Mouse (Mus musculus): ENCODE measurements at regions not wholly inside any gene's neighbourhood (a gene's known extent, or its start where the extent isn't known, plus 50 kb on each side); places are given as distances from the start of the nearest gene placed in this dataset.
A peak's percentile ranks its signal among the peaks of the same experiment; 100 is the strongest.

- no peak for DNase-seq (ENCODE audit: low spot score in 2 of 2)
These were observed 141.1 kb upstream of the Gli2 start for GRCm38 (mm10) chr1:119194533-119194932.

- DNase-seq (ENCODE audit: low spot score in 2 of 2), result no peak
These were observed 137.8 kb upstream of the Gli2 start for GRCm38 (mm10) chr1:119191177-119191576.

DNA sequence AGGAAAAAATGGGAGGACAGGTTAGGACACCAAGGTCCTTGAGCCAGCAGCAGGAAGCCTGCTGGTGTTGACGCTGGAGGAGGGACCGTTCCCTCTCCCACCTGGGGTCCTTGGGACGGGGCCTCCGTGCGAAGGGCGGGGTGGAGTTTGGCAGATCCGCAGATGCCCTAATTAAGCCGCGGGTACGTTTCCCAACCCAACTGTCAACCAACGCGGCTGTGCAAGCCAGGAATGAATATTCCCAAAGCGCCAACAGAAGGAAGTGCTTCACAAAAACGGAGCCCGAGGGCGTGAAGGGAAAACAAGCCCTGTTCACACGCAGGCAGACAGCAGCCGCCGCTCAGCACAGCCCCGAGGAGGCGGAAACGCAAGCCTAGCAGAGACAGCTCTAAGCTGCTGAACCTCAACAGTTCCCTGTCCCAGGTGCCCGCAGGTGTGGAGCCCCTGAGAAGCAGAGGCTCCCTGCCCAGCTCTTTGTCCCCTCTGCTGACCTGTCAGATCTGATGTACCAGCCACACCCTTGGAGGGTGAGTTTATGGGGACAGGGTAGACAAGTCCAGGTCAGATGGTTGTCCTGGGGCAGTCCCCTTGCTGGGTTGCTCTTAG is 136.1 kb upstream of the Gli2 start:
- DNase-seq (ENCODE audit: low spot score in 2 of 2), result peak; percentile 66 to 76

DNA sequence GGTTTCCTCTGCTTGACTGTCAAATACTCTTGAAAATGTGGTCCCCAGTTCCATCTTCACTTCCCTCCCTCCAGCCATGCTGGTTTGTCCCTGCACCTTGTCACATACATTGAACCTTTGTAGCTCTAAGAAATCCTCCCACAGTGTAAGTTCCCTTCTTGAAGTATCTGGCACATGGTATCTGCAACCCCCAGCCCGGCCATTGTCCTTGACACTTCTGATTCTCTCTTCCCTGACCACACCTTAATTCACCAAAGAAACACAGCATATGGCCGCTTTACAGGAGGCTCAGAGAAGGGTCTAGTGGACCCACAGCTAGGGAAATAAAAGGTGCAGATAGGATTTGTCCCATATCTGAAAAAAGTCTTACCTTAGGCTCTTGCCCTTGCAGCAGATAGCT is 133.9 kb upstream of the Gli2 start:
- no peak for DNase-seq (ENCODE audit: low spot score in 2 of 2)

GRCm38 (mm10) chr1:119186856-119187255 is 133.4 kb upstream of the Gli2 start:
- DNase-seq (ENCODE audit: low spot score in 2 of 2), result no peak

DNA sequence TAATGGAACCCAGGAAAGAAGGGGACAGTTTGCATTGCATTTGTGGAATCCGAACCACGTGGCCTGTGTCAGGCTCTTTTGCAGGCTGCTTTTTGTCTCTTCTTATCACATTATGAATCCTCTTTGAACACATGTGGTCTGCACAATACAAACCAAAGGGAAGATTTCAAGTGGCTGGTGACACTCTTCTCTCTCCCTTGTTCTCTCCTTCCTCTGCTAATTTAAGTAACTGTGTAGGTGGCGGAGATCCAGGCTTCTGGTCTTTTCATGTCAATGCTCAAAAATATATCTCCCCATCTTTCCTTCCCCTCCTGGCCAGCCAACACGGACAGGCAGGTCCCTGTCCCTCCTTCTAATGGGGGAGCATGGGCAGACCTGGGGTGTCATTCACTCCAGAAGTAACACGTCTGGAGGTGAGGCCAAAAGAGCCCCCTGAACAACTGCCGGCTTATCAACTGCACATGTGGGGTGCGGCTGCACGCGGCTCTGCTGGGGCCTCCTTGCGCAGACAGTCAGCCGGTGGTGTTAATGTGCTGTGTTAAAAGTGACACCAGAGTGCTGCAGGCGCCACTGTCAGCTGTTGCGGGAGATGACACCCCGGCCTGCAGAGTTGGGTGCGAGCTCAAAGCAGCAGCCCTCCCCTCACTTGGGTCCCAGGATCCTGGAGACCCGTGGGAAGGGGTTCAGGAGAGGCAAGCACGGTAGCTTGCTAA is 130.3 kb upstream of the Gli2 start:
- no peak for DNase-seq (ENCODE audit: low spot score in 2 of 2)

DNA sequence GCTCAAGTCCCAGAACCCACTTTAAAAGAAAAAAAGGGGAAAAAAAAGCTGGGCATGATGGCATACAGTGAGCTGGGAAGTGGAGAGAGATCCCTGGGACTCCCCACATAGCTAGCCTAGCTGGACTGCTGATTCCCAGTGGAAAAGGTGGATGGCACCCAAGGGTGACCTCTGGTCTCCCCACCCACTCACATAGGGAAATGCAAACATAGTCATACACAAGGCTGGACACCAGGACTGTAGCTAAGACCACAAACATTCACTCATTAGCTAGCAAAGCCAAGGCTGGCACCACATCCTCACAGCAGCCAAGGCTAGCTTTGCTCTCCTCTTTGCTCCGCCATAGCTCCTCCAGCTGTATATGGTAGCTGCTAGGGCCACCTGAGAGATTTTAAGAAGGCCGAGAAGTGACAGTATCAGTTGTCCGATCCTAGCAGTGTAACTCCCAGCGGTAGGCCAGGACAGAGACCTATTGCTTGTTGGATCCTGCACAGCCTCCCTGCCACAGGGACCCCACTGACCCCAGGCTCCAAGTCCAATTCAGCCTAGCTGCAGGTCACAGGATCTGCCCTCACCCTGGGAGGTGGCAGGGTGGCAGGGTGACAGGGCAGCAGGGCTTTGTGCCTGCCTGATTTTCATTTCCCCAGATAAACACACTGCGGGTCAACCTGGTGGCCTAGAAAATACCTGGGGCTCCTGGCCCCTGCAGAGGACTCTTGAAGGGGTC is 119.8 kb upstream of the Gli2 start:
- no peak for DNase-seq (ENCODE audit: low spot score in 2 of 2)

- no peak for DNase-seq (ENCODE audit: low spot score in 2 of 2)
These were observed 114.0 kb upstream of the Gli2 start for GRCm38 (mm10) chr1:119167443-119167842.

DNA sequence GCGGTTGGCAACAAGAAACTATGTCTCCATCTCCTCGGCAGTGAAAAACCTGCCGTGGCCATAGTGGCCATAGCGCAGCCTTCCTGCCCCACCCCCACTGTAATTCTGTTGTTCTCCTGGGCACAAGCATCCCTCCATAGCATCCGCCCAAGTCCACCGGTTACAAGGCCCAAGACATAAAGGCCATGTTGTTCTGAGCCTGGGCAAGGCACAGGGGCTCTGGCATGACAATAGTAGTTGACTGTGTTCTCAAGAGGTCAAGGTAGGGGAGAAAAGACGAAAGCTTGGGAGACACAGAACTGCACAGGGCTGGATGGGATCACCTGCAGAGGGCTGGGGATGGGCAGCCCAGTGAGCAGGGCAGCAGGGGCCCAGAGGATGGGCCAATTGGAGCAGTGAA is 112.9 kb upstream of the Gli2 start:
- no peak for DNase-seq (ENCODE audit: low spot score in 2 of 2)

DNA sequence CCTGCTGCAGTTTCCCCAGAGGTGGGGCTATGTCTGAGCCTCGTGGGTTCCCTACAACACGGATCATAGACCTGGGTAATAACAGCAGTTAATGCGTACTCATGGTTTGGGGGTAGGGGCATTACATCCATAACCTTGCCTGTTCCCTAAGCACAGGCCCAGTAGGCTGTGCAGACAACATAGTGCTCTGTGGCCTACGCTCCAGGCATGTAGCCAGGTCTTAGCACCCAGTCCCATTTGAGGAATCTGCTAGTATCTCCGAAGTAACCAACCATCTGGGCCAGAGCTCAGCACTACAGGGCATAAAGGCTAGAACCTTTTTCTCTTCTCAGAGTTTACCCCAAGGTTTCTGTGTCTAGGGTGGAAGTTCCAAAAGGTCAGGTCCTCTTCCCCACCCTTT is 111.4 kb upstream of the Gli2 start:
- DNase-seq (ENCODE audit: low spot score in 2 of 2), result no peak

DNA sequence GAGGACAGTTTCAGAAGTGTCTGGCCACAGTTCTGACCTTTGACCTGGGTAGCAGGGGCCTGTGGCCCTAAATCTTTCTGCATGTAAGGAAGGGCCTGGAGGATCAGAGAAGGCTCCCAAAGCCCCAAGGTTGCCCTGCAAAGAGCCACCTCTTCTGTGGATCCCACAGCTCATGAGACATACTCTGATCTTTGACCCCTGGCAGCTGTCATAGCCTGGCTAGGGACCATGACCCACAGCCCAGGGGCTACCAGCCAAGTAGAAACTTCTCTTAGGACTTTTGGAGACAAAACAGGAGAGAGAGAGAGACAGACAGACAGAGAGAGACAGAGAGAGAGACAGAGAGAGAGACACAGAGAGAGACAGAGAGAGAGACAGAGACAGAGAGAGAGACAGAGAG is 110.4 kb upstream of the Gli2 start:
- no peak for DNase-seq (ENCODE audit: low spot score in 2 of 2)

DNA sequence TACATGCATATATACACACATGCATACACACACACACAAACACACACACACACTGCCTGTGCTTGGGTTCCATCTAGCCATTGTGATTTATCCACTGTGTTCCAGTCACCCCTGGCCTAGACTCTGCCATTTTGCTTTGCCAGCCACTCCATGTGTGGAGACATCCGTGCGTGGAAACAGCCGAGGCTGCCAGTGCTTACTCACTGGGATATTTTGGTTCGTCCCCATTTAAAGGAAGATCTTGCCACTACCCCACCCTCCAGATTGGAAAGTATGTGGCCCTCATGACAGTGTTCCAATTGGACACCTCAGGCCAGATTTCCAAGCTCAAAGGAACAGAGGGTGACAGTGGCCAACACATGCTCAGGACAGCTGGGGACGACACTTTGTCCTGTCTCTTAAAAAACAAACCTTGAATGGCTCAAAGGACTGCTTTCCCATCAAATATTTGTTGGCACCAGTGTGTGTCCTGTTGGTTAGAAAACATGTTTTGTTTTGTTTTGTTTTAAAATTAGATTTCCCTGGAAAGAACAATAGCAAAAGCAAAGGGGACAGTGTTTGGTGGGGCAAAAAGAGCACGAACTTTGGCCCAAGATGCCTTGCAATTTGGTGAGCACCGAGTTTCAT is 109.8 kb upstream of the Gli2 start:
- DNase-seq (ENCODE audit: low spot score in 2 of 2), result no peak

DNA sequence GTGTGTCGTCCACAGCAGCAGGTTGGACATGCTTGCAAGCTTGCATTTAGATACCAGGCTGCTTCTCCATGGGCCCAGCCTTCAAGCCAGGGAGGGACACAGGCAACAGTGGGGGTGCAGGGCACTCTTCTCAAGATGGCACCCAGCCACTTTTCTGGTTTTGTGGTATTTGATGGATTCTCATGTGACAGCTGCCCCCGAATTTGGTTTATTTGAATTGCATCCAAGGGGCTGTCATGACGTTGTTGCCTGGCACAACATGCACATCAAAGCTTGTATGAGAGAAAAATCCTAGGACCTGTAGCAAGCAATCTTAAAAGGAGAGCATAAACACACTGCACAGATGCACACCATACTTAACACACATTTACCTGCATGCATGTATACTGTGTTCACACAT is 108.3 kb upstream of the Gli2 start:
- DNase-seq (ENCODE audit: low spot score in 2 of 2), result no peak

DNA sequence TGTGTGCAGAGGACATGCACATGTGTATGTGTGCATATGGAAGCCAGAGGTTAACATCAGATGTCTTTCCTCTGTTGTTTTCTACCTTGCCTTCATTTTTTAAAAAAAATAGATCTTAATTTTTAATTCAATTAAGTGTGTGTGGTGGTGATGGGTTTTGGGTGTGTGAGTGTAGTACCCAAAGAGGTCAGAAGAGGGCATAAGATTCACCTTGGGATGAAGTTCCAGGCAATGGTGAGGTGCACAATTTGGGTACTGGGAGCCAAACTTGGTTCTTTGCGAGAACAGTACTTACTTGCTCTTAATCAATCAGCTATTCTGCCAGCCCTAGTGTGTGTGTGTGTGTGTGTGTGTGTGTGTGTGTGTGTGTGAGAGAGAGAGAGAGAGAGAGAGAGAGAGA is 106.9 kb upstream of the Gli2 start:
- DNase-seq (ENCODE audit: low spot score in 2 of 2), result no peak

DNA sequence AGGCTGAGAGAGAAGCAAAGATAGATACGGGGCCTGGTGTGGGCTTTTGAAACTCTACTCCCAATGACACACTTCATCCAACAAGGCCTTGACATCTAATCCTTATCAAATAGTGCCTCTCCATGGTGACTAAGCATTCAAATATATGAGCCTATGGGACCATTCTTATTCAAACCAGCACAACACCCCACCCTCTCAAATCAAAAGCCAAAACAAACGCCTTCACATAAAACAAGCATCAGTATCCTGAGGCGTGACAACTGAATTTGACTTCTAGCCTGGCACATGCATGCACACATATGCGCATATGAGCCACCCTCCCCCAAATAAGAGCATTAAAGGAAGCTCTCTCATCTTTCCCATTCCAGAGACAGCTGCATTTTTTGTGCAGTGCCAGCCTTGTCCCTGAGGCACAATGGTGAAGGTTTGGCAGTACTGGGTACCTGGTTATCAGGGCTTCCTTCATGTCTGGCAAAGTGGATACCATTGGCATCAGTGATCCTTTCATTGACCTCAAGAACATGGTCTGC is 103.8 kb upstream of the Gli2 start:
- no peak for DNase-seq (ENCODE audit: low spot score in 2 of 2)

DNA sequence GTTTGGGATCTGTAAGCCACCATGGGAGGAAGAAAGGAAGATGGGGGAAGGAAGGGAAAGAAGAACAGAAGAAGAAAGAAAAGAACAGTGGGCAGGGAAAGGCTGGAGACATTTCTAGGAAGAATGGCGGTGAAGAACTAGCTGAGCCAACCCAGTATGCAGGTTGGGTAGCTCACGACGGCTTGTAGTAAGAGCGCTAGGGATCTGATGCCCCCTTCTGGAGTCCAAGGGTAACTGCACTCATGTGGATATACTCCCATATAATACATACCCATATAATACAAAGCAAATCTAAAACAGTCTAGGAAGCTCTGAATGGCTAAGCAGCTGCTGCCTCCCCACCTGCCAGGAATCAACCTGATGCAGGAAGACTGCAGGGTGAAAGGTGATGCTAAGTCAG is 100.2 kb upstream of the Gli2 start:
- no peak for DNase-seq (ENCODE audit: low spot score in 2 of 2)

GRCm38 (mm10) chr1:119152776-119153175 is 99.4 kb upstream of the Gli2 start:
- no peak for DNase-seq (ENCODE audit: low spot score in 2 of 2)

DNA sequence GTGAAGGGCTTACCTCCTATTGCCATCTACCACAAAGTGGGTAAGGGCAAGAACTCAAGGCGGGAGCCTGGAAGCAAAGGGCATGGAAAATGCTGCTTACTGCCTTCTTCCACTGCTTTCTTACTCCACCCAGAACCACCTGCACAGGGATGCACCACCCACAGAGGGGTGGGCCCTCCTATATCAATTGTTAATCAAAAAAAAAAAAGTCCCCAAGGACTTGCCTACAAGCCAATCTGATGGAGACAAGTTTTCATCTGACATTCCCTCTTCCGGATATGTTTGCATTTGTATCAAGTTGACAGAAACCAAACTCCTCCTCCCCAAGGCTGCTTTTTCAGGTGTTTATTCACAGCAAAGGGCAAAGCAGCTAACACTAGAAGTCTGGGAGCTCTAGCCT is 94.1 kb upstream of the Gli2 start:
- DNase-seq (ENCODE audit: low spot score in 2 of 2), result no peak

DNA sequence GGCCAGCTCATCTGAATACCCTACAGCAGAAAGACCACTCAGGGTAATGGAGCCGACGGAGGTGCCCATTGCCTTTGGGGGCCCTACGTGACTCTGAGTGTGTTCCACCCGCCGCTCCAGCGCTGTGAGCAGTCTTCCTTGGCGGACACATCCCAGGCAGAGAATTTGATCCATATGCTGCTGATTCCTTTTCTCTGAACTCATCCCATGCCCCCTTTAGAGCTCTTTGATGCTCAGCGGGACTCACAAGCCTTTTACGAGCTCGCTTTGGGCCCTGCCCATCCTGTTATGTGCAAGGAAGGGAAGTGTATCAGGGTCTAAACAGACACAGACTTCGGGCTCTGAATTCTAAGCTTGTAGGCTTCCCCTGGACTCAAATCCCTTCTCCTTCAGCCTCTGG is 90.4 kb upstream of the Gli2 start:
- no peak for DNase-seq (ENCODE audit: low spot score in 2 of 2)

- DNase-seq (ENCODE audit: low spot score in 2 of 2), result no peak
These were observed 75.6 kb upstream of the Gli2 start for GRCm38 (mm10) chr1:119129039-119129438.

DNA sequence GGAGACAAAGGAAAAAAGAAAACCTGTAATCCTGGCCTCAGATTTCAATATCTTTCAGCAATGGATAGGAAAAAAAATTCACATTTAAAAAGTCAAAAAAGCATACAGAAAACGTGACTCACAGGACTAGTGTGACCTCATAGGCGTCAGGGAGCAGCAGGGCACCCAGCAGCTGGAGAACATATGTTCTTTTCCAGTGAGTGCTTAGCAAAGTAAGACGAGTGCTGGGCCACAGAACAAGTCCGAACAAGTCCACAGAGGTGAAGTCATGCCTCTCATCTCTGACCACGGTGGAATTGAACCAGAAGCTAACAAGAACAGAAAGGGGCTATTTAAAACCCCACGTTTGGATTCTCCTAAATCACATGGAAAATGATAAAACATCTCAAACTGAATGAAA is 72.1 kb upstream of the Gli2 start:
- no peak for DNase-seq (ENCODE audit: low spot score in 2 of 2)

DNA sequence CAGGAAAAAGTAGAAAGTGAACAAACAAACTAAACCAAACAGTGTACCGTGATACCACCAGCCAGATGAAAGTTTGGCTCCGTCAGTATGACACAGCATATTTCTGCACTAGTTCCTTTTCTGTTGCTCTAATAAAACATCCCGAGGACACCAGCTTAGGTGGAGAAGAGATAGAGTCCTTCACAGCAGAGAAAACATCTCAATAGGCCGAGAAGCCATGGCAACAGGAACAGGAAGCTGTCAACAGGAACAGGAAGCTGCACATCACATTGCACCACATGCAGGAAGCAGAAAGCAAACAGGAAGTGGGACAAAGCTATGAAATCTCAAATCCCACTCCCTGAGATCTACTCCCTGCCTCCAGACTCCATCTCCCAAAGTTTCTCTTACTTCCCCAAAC is 71.4 kb upstream of the Gli2 start:
- DNase-seq (ENCODE audit: low spot score in 2 of 2), result no peak

Data from layer of hippocampus, adult 8-10 months (tissue).